Mouse (Mus musculus): ENCODE measurements around the gene Ube2t.

- TF ChIP-seq POLR2A (IDR thresholded peaks at IDR 0.05; ENCODE audit: extremely low read depth, insufficient read depth, low read length) (no peak), CTCF (IDR thresholded peaks at IDR 0.05; ENCODE audit: low read depth, low read length) (no peak)
These were observed 46.9 kb upstream of the Ube2t start for GRCm38 (mm10) chr1:134915421-134915820.

Data from liver, adult 2 months (tissue).